Mouse (Mus musculus) heart, embryonic 14.5 days (tissue): ENCODE measurements around the gene Ano7. TPM values are rescaled to one million over a fixed set of nuclear protein-coding genes. Genes with fewer than 3 reads are reported as not detected.

ENCODE experiments used
- ATAC-seq: fragments of 200-750 bp; cut with Nextera tagmentation; 2 replicates; pipeline ENCODE4 v1.8.0; 2017; ENCODE audit warnings: low read depth, moderate TSS enrichment; ENCODE audit not compliant: insufficient number of reproducible peaks, insufficient read depth, low FRiP score
- H3K27ac ChIP-seq, 2 experiments: fragments of 200-500 bp in 1 of 2; fragments of 300-500 bp in 1 of 2; sonication (generic) in 1 of 2; replicated peaks in 1 of 2; 2 replicates each; pipeline ENCODE4 v1.5.1; 2012 to 2014; ENCODE audit warnings: low read depth in 2 of 2, low read length in 2 of 2, control low read depth in 1 of 2, mild to moderate bottlenecking in 1 of 2, mixed read lengths in 1 of 2; ENCODE audit not compliant: control insufficient read depth in 1 of 2, insufficient read depth in 1 of 2
- H3K27me3 ChIP-seq: fragments of 300-500 bp; sonication (generic); 2 replicates; pipeline ENCODE4 v1.6.1; 2014; ENCODE audit warnings: mild to moderate bottlenecking, low read length, control low read depth; ENCODE audit not compliant: control insufficient read depth, insufficient read depth
- H3K36me3 ChIP-seq: fragments of 300-500 bp; sonication (generic); 2 replicates; pipeline ENCODE4 v1.6.1; 2014; ENCODE audit warnings: mild to moderate bottlenecking, control low read depth, low read length, mixed read lengths; ENCODE audit not compliant: control insufficient read depth, insufficient read depth
- H3K4me1 ChIP-seq, 2 experiments: fragments of 200-500 bp in 1 of 2; fragments of 300-500 bp in 1 of 2; sonication (generic) in 1 of 2; 2 replicates each; pipeline ENCODE4 v1.6.1; 2012 to 2014; ENCODE audit warnings: low read length in 2 of 2, control low read depth in 1 of 2, mixed read lengths in 1 of 2; ENCODE audit not compliant: control insufficient read depth in 2 of 2, insufficient read depth in 2 of 2
- H3K4me2 ChIP-seq: fragments of 300-500 bp; sonication (generic); 2 replicates; pipeline ENCODE4 v1.6.1; 2014; ENCODE audit warnings: mild to moderate bottlenecking, low read length
- H3K4me3 ChIP-seq, 2 experiments: fragments of 200-500 bp in 1 of 2; fragments of 300-500 bp in 1 of 2; sonication (generic) in 1 of 2; 2 replicates each; pipeline ENCODE4 v1.5.1; 2012 to 2014; ENCODE audit warnings: low read length in 2 of 2, mild to moderate bottlenecking in 2 of 2, control low read depth in 1 of 2, low read depth in 1 of 2, moderate library complexity in 1 of 2; ENCODE audit not compliant: control insufficient read depth in 1 of 2, insufficient read depth in 1 of 2
- H3K9ac ChIP-seq: fragments of 300-500 bp; sonication (generic); 2 replicates; pipeline ENCODE4 v1.6.1; 2014; ENCODE audit warnings: mild to moderate bottlenecking, low read length
- H3K9me3 ChIP-seq: fragments of 300-500 bp; sonication (generic); 2 replicates; pipeline ENCODE4 v1.6.1; 2016; ENCODE audit warnings: low read length, control low read depth; ENCODE audit not compliant: control insufficient read depth
- WGBS: fragments of 180-500 bp; shearing (Covaris S2); extraction: QIAGEN DNeasy Blood & Tissue Kit; methylation state at CpG from one replicate; pipeline ENCODE4 v1.1.7; 2014; 5-methylcytosine and 5-hydroxymethylcytosine counted together
- polyA plus RNA-seq: library from polyadenylated mRNA; unstranded; fragments of >200 nt; fragmentation: Nextera tagmentation; extraction: Ambion mirVana; gene quantifications from 2 replicates; pipeline ENCODE4 v1.2.1, GENCODE M21; 2014

Gene Ano7
- 0.27 and 0.58 TPM in 2 replicates for polyA plus RNA-seq

- Histone ChIP-seq H3K9ac (no peak within 1 kb of the TSS), H3K4me3 (no peak within 1 kb of the TSS), H3K36me3 (no peaks in the 10 kb centered on the region), H3K4me2 (no peak within 1 kb of the TSS), H3K4me1 (no peaks in the 10 kb centered on the region), H3K9me3 (no peaks in the 10 kb centered on the region), H3K27ac (no peak within 1 kb of the TSS), H3K27me3 (no peaks in the 10 kb centered on the region)
- ATAC-seq, result no peak
- WGBS, result 65% methylated on average over 4 of the region's 4 CpGs
Observed at GRCm38 (mm10) chr1:93373665-93374064, at the start of gene Ano7. TSS of gene Ano7 (plus strand) at chr1:93373930.

GRCm38 (mm10) chr1:93323973-93324372 is 49.8 kb upstream of the Ano7 start:
- Histone ChIP-seq H3K27me3 (no peaks in the 10 kb centered on the region), H3K4me2 (no peak overlapping the region), H3K9me3 (no peaks in the 10 kb centered on the region), H3K9ac (no peak overlapping the region), H3K36me3 (peaks cover 70% of the 10 kb centered on the region), H3K4me1 (no peaks in the 10 kb centered on the region), H3K27ac (no peak overlapping the region), H3K4me3 (no peak overlapping the region)
- ATAC-seq, result no peak
- 87% methylated on average over 6 of the region's 6 CpGs for WGBS

GRCm38 (mm10) chr1:93326446-93326845 is 47.3 kb upstream of the Ano7 start:
- H3K36me3 ChIP-seq, result peaks cover 61% of the 10 kb centered on the region

GRCm38 (mm10) chr1:93334621-93335020 is 39.1 kb upstream of the Ano7 start:
- Histone ChIP-seq H3K9ac (no peak overlapping the region), H3K36me3 (peaks cover 57% of the 10 kb centered on the region), H3K4me2 (no peak overlapping the region), H3K4me3 (no peak overlapping the region), H3K27ac (no peak overlapping the region), H3K9me3 (no peaks in the 10 kb centered on the region), H3K4me1 (no peaks in the 10 kb centered on the region), H3K27me3 (no peaks in the 10 kb centered on the region)
- no peak for ATAC-seq
- WGBS, result 69% methylated on average over 2 of the region's 2 CpGs

More at GRCm38 (mm10) chr1:93326446-93326845, 47.3 kb upstream of the Ano7 start:
- H3K27me3 ChIP-seq, result no peaks in the 10 kb centered on the region
- no peaks in the 10 kb centered on the region for H3K9me3 ChIP-seq
- H3K9ac ChIP-seq, result no peak overlapping the region
- ATAC-seq, result no peak
- no peak overlapping the region for H3K27ac ChIP-seq
- 74% methylated on average over 3 of the region's 3 CpGs for WGBS
- no peaks in the 10 kb centered on the region for H3K4me1 ChIP-seq
- H3K4me3 ChIP-seq, result no peak overlapping the region
- H3K4me2 ChIP-seq, result no peak overlapping the region

GRCm38 (mm10) chr1:93342648-93343503 is 30.9 kb upstream of the Ano7 start, which contains the start of the genes Ppp1r7 and Pask:
TSS of gene Ppp1r7 (plus strand) at chr1:93342854.
TSS of gene Pask (minus strand) at chr1:93343482.
- H3K9me3 ChIP-seq, result no peaks in the 10 kb centered on the region
- peak within 1 kb of the TSS; percentile 92 for H3K4me2 ChIP-seq
- H3K27ac ChIP-seq, result peak within 1 kb of the TSS; percentile 58 to 69
- WGBS, result under 1% methylated on average over 63 of the region's 63 CpGs
- H3K4me1 ChIP-seq, result peaks cover 5 to 15% of the 10 kb centered on the region in 2 experiments; a peak in 3 of 4 replicates
- ATAC-seq, result peak; percentile 96
- H3K27me3 ChIP-seq, result no peaks in the 10 kb centered on the region
- H3K36me3 ChIP-seq, result peaks cover 25% of the 10 kb centered on the region
- H3K4me3 ChIP-seq, result peak within 1 kb of the TSS; percentile 78 to 99
- peak within 1 kb of the TSS; percentile 90 for H3K9ac ChIP-seq

GRCm38 (mm10) chr1:93343504-93344047 is 30.2 kb upstream of the Ano7 start:
- peaks cover 32% of the 10 kb centered on the region for H3K36me3 ChIP-seq
- ATAC-seq, result peak; percentile 94
- H3K27ac ChIP-seq, result peak overlapping the region; percentile 15 to 58; a peak in 2 of 4 replicates
- peak overlapping the region; percentile 92 for H3K4me2 ChIP-seq
- under 1% methylated on average over 39 of the region's 39 CpGs for WGBS
- H3K4me1 ChIP-seq, result peaks cover 5 to 15% of the 10 kb centered on the region in 2 experiments; a peak in 3 of 4 replicates
- H3K4me3 ChIP-seq, result peak overlapping the region; percentile 78 to 99
- H3K9me3 ChIP-seq, result no peaks in the 10 kb centered on the region
- peak overlapping the region; percentile 90 for H3K9ac ChIP-seq
- H3K27me3 ChIP-seq, result no peaks in the 10 kb centered on the region

GRCm38 (mm10) chr1:93347176-93347575 is 26.6 kb upstream of the Ano7 start:
- 93% methylated on average over 5 of the region's 5 CpGs for WGBS

More at GRCm38 (mm10) chr1:93347176-93347575, 26.6 kb upstream of the Ano7 start:
- no peak overlapping the region for H3K9ac ChIP-seq
- no peak overlapping the region for H3K27ac ChIP-seq
- H3K27me3 ChIP-seq, result no peaks in the 10 kb centered on the region
- H3K4me2 ChIP-seq, result no peak overlapping the region
- peaks cover 5 to 9% of the 10 kb centered on the region in 2 experiments; a peak in 3 of 4 replicates for H3K4me1 ChIP-seq
- no peak for ATAC-seq
- H3K4me3 ChIP-seq, result no peak overlapping the region
- peaks cover 62% of the 10 kb centered on the region for H3K36me3 ChIP-seq
- H3K9me3 ChIP-seq, result no peaks in the 10 kb centered on the region
